Mouse (Mus musculus) left cerebral cortex, adult 2 months (tissue): ENCODE results near the gene Arntl. TPM values are rescaled to one million over a fixed set of nuclear protein-coding genes. Genes with fewer than 3 reads are reported as not detected.

Source experiments
- DNase-seq, 2 experiments: peaks; one replicate each; pipeline ENCODE4 v3.0.0; 2021 to 2022; ENCODE audit warnings: low spot score in 2 of 2, mixed read lengths in 1 of 2; ENCODE audit errors: extremely low spot score in 1 of 2
- H3K27ac ChIP-seq: fragments of 200-600 bp; 2 replicates; pipeline ENCODE4 v1.8.1; 2022
- H3K4me3 ChIP-seq: fragments of 200-600 bp; 2 replicates; pipeline ENCODE4 v1.8.1; 2022
- CTCF ChIP-seq: fragments of 200-600 bp; IDR thresholded peaks from 2 replicates; pipeline ENCODE4 v1.8.1; 2022; ENCODE audit warnings: antibody characterized with exemption, mild to moderate bottlenecking, moderate library complexity
- intact Hi-C: fragments of 180-260 bp; cut with DNase I; formaldehyde crosslinking; loops from one replicate; pipeline ENCODE4 v1.15.1; 2025
- long read RNA-seq, 2 experiments: library from polyadenylated mRNA; stranded (forward); transcript quantifications; one replicate each; pipeline ENCODE4 v2.0.0; 2021; ENCODE audit warnings: borderline mapping rate in 2 of 2
- total RNA-seq, 2 experiments: library from RNA; stranded (reverse); gene quantifications; 2 replicates each; pipeline ENCODE4 v1.2.3; 2021

Gene Arntl
- 10 to 100 TPM; 41.6 to 50.4 TPM for total RNA-seq
- long read RNA-seq, experiment 1, transcript Arntl-201 (20 exons, 2,908 nt) = major isoform, 21 of 59 reads
- long read RNA-seq, experiment 1, partial matches to known transcripts = 3 of 59 reads
- long read RNA-seq, experiment 1, other reads (novel, unspliced or antisense) = 35 of 59 reads
- long read RNA-seq, experiment 2, transcript Arntl-201 (20 exons, 2,908 nt) = major isoform, 19 of 49 reads
- long read RNA-seq, experiment 2, partial matches to known transcripts = 4 of 49 reads
- long read RNA-seq, experiment 2, other reads (novel, unspliced or antisense) = 26 of 49 reads

- Histone ChIP-seq H3K4me3 (peak within 1 kb of the TSS; percentile 91), H3K27ac (peak within 1 kb of the TSS; percentile 95)
- no peak for TF ChIP-seq CTCF
- DNase-seq = peak; percentile 90 to 94
- intact Hi-C loops = loop anchor here (1.0 to 2.0 kb wide), 3 partner anchors 40 to 65 kb away; no protein-coding TSS in a partner anchor
Measured at GRCm38 (mm10) chr7:113206644-113207470, at the start of gene Arntl. TSS of gene Arntl (plus strand) at chr7:113207465.

DNA sequence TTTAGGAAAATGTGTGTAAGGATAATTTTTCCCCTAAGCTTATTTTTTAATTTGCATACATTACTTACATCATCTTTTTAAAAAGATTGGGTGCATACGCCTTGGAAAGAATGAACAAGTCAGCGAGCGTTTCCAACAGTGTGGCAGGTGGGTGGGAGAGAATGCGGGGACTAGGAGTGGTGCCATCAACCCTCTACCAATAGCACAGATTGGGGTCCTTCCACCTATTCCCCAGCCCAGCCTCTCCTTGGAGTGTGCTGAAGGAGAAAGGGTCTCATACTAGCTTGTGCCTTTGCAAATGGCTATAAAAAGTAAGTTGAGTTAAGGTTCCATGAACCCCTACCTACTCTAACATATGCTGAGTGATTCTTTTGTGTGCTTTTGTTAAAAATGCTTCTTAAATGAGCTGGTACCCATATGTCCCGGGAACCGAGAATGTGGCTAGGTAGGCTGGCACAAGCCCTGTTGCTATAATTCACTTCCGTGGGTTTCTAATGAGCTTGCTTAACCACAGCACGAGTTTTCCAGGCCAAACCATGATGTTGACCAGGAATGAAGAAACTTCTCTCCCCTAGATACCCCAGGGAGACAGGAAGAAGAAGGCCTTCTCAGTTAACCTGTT is 46.1 kb upstream of the Arntl start:
- intact Hi-C loops = loop anchor here (1.0 kb wide), 1 partner anchor 88 kb away; no protein-coding TSS in a partner anchor
- Histone ChIP-seq H3K27ac (peak overlapping the region; percentile 59; the same call in 1 of the 2 replicates), H3K4me3 (no peak overlapping the region)
- DNase-seq = peak in 1 of 2 experiments; percentile 64
- no peak for TF ChIP-seq CTCF

DNA sequence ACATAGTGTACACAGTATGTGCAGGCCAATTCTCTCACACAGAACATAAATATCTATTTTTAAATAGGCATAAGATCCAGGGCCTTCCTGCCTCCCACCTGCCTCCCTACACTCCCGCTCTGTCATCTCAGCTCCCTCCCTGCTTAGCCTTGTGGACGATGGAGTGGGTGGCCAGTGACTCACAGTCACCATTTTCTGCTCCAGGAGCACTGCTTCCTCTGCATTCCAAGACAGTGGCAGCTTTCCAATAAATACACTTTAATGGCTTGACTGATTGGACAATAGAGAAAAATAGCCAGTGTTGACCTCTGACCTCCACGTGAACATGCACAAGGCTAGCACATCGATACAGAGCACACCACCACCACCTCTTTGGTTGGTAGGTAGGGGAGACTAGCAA is 42.5 kb upstream of the Arntl start:
- no peak for TF ChIP-seq CTCF
- Histone ChIP-seq H3K4me3 (no peak overlapping the region), H3K27ac (peak overlapping the region; percentile 24; the same call in 1 of the 2 replicates)
- peak; percentile 58 to 61 for DNase-seq
- intact Hi-C loops = no loop called here

GRCm38 (mm10) chr7:113167092-113167491 is 40.2 kb upstream of the Arntl start:
- intact Hi-C loops = loop anchor here (1.0 to 2.0 kb wide), 2 partner anchors 24 to 40 kb away; partner anchors contain the start of gene Arntl
- H3K27ac ChIP-seq = peak overlapping the region; percentile 47
- DNase-seq = no peak

GRCm38 (mm10) chr7:113168609-113169008 is 38.7 kb upstream of the Arntl start:
- no peak for DNase-seq
- Histone ChIP-seq H3K27ac (peak overlapping the region; percentile 50; the same call in 1 of the 2 replicates), H3K4me3 (no peak overlapping the region)
- intact Hi-C loops = no loop called here
- no peak; the same call in 1 of the 2 replicates for TF ChIP-seq CTCF

More at GRCm38 (mm10) chr7:113167092-113167491, 40.2 kb upstream of the Arntl start:
- TF ChIP-seq CTCF = peak; percentile 78
- H3K4me3 ChIP-seq = no peak overlapping the region

GRCm38 (mm10) chr7:113172425-113172824 is 34.8 kb upstream of the Arntl start:
- DNase-seq = no peak
- intact Hi-C loops = no loop called here
- Histone ChIP-seq H3K4me3 (no peak overlapping the region), H3K27ac (no peak overlapping the region)
- TF ChIP-seq CTCF = no peak

DNA sequence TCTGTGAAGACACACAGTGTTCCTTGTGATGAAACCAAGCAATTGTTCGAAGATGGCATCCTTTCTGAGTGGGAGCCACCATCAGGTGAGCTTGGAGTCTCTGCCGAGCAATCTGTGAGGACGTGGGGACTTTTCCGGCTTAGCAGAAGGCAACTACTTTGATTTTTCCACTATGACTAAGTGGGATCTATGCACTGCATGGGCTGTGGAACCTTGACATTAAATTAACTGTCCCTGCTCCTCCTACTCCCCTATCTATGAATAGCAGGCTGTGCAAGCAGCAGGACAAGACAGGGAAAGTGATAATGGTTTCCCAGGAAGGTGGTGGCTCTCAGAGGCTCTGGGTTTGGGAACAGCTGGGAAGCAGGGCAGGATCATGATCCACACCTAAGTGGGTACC is 31.8 kb upstream of the Arntl start:
- no peak for TF ChIP-seq CTCF
- H3K4me3 ChIP-seq = no peak overlapping the region
- no peak for DNase-seq
- intact Hi-C loops = no loop called here
- no peak overlapping the region; the same call in 1 of the 2 replicates for H3K27ac ChIP-seq

DNA sequence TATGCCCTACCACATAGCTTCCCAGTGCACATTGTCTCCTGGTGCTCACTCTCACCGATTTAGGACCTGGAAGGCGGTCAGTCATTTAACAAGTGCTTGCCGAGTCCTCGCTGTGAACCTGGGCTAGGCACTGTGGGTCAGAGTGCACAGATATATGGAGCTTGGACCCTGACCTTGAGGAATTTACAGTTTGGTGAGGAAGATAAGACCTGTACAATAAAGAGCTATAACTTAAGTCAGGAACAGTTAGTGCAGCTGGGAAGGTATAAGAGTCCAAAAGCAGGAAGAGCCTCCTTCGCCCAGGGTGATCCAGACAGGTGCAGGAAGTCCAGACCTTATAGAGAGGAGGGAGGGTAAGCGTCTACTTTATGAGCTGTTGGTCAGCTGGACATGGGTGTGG is 29.2 kb upstream of the Arntl start:
- no peak for DNase-seq
- Histone ChIP-seq H3K27ac (no peak overlapping the region), H3K4me3 (no peak overlapping the region)
- TF ChIP-seq CTCF = no peak
- intact Hi-C loops = no loop called here

- intact Hi-C loops = no loop called here
- TF ChIP-seq CTCF = no peak
Measured at GRCm38 (mm10) chr7:113183787-113184186, 23.5 kb upstream of the Arntl start.

GRCm38 (mm10) chr7:113185056-113185455 is 22.2 kb upstream of the Arntl start:
- Histone ChIP-seq H3K27ac (no peak overlapping the region), H3K4me3 (no peak overlapping the region)
- no peak for DNase-seq
- no peak for TF ChIP-seq CTCF
- intact Hi-C loops = no loop called here

More at GRCm38 (mm10) chr7:113183787-113184186, 23.5 kb upstream of the Arntl start:
- Histone ChIP-seq H3K4me3 (no peak overlapping the region), H3K27ac (no peak overlapping the region)
- no peak for DNase-seq

DNA sequence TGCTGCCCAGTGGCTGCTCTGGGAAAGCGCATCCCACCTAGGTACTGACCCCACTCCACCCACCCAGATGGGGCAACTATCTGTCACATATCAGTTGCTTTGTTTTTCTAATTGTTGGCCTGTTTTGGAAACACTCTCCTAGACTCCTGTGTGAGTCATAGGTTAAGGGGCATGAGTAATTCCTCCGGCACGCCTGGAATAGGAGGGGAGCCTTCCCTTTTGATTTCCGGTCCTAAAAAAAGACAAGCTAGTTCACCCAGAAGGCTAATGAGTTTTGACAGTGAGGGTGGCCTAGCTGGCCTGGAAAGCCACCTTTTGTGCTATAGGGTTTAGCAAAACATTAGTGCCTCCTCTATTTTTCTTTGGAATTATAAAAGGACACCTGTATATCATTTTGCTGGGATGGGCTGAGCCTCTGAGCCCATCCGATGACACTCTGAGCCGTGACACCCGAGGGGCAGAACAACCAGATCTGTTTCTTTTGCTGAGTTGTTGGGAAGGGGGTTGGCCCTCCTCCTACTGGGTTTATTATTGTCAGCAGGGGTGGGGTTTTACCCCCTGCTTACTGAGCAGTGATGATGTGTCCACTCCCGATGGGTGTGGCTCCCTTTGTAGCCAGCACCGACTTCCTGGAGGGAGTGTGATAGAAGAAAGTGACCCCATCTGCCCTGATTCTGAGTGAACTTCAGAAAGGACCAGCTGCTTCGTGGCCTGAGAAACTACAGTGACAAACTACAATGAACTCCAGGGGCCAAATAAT is 21.0 kb upstream of the Arntl start:
- Histone ChIP-seq H3K4me3 (no peak overlapping the region), H3K27ac (no peak overlapping the region)
- no peak for TF ChIP-seq CTCF
- no peak for DNase-seq
- intact Hi-C loops = no loop called here
